Mouse (Mus musculus): Measurements from ENCODE around the gene Capn11. TPM values are rescaled to one million over a fixed set of nuclear protein-coding genes. Genes with fewer than 3 reads are reported as not detected.

The Capn11 gene
- total RNA-seq, 4 experiments from 2014 or later, result 0.22 to 1.1 (median 0.41) TPM

DNA sequence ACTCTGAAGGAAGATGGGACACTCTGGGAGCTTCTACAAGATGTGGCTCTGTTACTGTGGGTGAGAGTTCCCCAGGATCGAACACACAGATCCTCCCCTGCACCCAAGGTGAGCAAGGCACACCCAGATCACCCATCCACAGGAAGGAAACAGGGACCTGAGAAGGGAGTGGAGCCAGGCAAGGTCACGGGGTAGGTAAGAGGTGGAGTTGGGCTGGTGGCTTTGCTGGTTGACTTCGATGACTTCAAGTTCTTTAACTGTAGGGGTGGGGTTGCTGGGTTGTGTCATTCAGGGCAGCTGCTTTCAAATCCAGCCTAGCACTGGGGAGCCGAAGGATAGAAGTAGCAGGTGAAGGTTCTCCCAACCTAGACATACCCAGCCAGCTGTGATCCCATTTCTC lies 23.7 kb upstream of the Capn11 start:
- no peak for DNase-seq (ENCODE audit: low spot score in 2 of 2)

DNA sequence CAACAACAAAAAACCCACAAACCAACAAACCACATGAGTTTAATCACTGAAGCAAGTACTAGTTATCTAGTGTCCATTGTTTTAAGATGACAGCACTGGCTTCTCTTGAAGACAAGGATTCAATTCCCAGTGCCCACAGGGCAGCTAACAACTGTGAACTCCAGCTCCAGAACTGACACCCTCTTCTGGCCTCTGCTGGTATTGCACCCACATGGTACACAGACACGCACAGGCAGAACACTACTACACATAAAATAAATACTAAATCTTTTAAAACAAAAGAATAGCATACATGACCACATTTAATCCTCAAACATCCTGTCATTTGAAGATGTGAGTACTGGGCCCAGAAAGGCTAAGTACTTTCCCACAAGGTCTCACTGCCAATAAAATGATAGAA lies 22.5 kb upstream of the Capn11 start:
- DNase-seq (ENCODE audit: low spot score in 2 of 2), result no peak

DNA sequence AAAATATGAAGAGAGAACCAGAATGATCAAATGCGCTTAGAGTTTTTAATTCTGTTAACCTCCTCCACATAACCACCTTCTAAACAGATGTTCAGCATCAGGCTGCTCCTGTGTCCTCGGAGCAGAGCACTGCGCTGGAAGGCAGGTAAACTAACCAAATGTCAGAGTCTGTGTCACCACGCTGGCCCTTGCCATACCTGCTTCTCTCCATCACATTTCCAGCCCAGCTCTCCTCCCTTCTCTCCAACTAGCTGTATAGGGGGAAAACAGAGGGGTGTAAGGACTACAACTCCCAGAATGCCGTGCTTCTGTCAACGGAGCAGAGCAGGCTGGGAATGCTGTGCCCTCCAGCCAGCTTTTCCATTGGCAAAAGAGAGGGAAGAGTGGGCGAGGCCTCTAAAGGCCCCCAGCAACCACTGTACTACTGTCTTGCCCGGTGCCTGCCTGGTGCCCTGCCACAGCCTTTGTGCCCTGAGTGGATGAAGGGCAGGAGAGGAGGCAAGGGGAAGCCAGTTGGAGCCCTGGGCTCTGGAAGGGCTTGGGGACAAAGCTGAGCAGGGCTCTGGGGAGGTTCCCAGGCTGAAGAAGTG lies 21.4 kb upstream of the Capn11 start:
- DNase-seq (ENCODE audit: low spot score in 2 of 2), result peak; percentile 63 to 77

- DNase-seq (ENCODE audit: low spot score in 2 of 2), result no peak
Measured at GRCm38 (mm10) chr17:45678106-45678505, 19.0 kb upstream of the Capn11 start.

DNA sequence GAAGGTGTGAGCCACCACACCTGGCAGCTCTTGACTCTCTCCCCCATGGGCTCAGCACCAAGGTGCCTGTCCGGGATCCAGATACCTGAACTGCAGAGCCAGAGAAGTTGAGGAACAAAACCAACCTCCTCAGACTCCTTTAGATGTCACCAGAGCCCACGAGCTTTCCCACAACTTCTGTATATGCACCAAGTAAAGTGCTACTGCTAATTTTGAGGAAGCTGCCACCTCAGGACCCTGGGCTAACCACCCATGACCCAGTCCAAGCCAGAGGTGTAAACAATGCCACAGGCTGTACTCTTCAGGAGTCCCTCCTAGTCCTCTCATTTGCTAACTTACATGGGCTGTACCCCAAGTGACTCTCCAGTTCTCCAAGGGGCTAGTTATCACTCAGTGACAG lies 13.5 kb upstream of the Capn11 start:
- DNase-seq (ENCODE audit: low spot score in 2 of 2), result no peak

DNA sequence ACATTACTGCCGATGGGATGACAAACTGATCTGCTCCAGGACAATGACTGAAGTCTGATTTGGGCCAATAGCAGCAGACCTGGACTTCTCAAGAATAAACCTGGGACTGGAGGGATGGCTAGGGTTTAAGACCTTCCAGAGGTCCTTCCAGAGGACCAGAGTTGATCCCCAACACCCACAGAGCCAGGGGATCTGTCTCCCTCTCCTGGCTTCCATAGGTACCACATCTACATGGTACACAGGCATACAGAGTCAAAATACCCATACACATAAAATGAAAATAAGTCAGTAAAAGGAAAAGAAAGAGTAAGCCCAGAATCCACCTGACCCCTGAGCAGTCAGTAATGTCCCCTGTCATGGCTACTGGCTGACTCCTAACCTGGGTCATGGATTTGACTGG lies 12.7 kb upstream of the Capn11 start:
- no peak for DNase-seq (ENCODE audit: low spot score in 2 of 2)

DNA sequence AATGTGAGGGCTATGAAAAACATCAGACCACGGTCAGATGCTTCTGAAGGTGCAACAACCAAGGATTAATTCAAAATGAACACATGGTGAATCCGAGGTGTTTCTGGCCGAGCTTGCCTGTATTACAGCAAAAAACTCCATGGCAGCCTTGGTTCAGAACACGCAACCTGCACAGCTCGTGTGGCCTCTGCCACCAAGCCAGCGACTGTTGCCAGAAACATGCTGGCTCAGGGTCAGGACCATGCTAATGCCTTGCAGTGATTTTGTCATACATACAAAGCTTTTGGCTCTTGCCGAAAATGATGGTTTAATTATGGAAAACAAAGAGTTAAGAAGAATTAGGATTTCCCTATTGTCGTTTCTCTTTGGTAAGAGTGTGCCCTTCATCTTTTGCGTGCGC lies 8.9 kb upstream of the Capn11 start:
- no peak for DNase-seq (ENCODE audit: low spot score in 2 of 2)

- DNase-seq (ENCODE audit: low spot score in 2 of 2), result no peak
Measured at GRCm38 (mm10) chr17:45667481-45667880, 8.4 kb upstream of the Capn11 start.

DNA sequence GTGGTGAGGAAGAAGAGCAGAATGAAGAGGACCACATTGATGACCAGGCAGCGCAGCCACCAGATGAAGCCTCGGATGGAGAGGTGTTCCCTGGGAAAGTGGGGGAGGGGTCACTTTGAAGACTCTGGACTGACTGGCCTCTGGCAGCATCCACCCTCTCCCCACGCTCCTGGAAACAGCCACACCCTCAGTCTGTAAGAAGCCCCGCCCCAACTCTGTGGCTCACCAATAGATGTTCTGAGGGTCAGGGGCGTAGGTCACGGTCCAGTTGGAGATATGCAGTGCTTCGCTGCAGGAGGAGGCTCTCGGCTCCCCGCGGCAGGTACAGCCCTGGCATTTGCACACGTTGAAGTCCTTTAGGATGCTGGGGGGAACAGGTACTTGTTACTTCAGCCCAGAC lies 7.0 kb upstream of the Capn11 start:
- no peak for DNase-seq (ENCODE audit: low spot score in 2 of 2)

GRCm38 (mm10) chr17:45664608-45665007 lies 5.5 kb upstream of the Capn11 start:
- no peak for DNase-seq (ENCODE audit: low spot score in 2 of 2)

- DNase-seq (ENCODE audit: low spot score in 2 of 2), result peak; percentile 54 to 84
Measured at GRCm38 (mm10) chr17:45663106-45663919, 4.2 kb upstream of the Capn11 start.

- DNase-seq (ENCODE audit: low spot score in 2 of 2), result no peak
Measured at GRCm38 (mm10) chr17:45655820-45656219, 3.3 kb downstream of the Capn11 start.

DNA sequence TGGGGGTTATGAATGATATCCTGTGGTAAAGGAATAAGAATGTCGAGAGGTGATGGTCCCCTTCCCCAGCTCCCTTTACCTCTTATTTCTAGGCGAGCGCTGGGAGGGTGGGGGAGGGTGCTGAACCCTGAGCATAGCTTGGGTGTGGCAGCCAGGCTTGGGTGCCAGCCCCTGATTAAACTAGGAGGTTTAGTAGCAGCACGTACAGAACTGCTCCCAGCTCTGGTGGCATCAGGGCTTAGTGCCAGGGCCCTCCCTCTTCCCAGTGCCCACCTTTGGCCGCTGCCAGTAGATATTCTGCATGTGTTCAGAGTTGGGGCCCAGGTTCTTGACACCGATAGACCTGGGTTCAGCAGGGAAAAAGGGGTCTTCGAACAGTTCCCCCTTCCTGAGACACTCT lies 5.9 kb downstream of the Capn11 start:
- no peak for DNase-seq (ENCODE audit: low spot score in 2 of 2)

DNA sequence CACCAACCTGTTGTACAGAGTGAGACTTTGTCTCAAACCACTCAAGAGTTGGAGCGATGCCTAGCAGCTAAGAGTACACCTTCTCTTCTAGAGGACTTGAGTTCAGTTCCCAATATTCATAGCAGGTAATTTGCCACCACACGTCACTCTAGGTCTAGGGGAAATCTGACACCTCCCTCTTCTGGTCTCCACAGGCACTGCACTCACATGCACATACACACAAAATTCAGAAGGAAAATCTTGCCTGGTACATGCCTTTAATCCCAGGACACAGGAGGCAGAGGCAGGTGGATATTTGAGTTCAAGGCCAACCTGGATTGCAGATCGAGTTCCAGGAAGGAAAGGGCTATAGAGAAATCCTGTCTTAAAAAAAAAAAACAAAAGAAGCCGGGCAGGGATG lies 14.9 kb downstream of the Capn11 start:
- no peak for DNase-seq (ENCODE audit: low spot score in 2 of 2)

DNA sequence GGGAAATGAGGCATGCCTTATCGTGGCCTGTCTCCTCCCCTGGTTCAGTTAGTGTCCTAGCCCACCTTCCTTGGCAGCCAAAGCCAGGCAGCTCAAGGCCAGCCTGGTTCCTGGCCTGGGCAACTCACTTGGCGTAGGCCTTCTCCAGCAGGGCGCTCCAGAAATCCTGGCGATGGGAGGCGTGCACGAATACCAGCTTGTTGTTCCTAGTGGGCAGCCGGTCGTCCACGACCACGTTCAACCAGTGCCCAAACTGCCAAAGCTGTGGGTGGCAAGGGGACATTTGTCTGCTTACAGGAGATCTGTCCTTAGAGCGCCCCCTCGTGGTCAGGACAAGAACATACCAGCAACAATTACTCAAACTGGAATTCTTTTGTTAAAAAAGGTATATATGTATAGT lies 16.4 kb downstream of the Capn11 start:
- peak; percentile 47 to 66 for DNase-seq (ENCODE audit: low spot score in 2 of 2)

GRCm38 (mm10) chr17:45641981-45642380 lies 17.1 kb downstream of the Capn11 start:
- no peak for DNase-seq (ENCODE audit: low spot score in 2 of 2)

DNA sequence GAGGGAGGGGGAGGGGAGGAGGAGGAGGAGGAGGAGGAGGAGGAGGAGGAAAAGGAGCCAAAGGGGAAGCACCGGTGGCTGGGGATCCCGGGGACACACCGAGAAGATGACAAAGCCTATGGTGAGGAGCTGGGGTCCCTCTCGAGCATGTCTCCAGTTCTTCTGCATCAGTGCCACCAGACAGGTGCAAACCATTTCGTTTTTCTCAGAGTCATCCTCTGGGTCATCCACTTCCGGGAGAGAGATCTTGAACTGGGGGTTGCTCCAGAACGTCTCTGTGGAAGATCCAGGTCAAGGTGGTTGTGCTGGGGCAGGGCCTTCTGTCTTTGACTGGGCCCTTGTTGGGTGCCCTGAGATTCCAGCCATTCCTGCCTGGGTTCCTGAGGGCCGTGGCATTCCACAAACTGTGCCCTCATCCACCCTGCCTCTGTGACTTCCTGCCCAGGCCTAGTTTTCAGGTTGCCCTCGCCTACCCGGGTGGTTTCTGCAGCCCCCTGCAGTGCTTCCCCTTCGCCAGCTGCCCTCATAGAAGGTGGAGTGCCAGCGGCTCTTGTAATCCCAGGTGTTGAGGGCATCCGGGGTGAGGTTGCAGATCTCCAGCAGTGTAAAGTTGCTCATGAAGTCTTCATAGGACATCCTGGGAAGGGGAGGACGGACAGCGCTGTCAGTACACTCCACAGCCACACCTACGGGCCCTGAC lies 20.4 kb downstream of the Capn11 start:
- no peak for DNase-seq (ENCODE audit: low spot score in 2 of 2)

GRCm38 (mm10) chr17:45634033-45634432 lies 25.1 kb downstream of the Capn11 start:
- DNase-seq (ENCODE audit: low spot score in 2 of 2), result no peak

DNA sequence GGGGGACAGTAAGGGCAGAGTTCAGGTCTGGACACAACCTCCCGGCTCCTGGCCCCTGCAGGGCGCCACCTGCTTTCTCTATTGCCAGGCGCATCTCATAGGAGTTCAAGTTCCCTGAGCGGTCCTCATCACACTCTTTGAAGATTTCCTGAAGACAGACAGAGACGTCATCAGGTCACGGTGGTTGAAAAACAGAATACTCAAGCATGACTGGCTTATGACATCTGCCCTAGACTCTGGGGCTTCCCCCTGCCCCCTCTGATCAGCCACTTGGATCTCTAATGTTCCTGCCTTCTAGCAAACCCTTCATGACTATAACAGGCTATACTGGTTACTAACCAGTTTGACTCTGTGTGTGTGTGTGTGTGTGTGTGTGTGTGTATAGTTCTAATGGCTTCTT lies 27.2 kb downstream of the Capn11 start:
- no peak for DNase-seq (ENCODE audit: low spot score in 2 of 2)

DNA sequence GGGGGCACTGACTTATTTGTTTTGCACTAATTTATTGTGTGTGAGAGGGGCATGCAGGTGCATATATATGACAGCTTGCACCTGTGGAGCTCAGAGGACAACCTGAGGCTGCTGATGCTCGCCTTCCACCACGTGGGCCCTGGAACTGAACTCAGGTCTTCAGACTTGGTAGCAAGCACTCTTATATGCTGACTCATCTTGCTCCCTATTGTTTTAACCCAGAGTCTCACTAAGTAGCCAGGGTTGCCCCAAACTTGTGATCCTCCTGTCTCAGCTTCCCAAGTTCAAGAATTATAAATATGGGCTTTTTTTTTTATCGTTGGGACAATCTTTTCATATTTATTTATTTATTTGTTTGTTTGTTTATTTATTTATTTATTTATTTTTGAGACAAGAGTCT lies 28.1 kb downstream of the Capn11 start:
- no peak for DNase-seq (ENCODE audit: low spot score in 2 of 2)

DNA sequence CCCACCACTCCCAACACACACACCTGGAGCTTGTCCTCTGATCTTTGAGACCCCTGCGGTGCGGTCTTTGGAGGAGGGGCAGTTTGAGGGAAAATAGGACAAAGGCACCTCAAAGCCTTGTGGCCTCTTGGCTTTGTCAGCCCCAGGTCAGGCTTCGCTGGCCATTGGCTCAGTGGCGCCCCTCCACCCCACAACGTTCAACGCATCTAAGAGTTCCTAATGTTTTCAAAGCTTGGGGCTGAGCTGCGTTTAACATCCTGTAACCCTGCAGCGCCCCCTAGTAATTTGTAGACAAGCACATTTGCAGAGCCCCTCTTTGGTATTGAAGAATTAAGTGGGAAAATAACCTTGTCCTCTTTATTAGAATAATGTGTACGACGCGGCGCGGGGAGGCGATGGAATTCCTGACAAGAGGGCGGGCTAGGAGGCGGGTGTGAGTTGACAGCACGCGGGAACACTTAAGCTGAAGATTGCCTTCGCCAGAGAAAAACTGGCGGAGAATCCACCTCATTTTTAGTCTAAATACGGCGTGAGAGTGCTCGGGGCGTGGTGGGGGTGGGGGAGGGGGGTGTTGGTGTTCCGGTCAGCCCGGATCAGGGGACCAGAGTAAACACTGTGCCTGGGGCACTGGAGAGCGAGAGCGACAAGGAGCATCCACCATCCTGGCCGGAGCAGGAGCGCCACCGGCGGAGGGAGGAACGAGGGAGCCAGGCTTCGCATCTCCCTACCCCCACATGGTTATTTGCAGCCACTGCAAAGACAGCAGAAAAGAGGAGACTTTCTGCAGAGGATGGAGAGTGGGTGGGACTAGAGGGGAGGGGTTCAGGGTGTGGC lies 29.0 kb downstream of the Capn11 start:
- peak; percentile 51 to 54 for DNase-seq (ENCODE audit: low spot score in 2 of 2)

Measured in layer of hippocampus, adult 8-10 months (tissue).